Mouse (Mus musculus): ENCODE data around the gene Phtf1. TPM values are rescaled to one million over a fixed set of nuclear protein-coding genes. Genes with fewer than 3 reads are reported as not detected.

Phtf1 gene
- total and polyA plus RNA-seq, 2 experiments = 1.2 to 5.2 TPM

DNA sequence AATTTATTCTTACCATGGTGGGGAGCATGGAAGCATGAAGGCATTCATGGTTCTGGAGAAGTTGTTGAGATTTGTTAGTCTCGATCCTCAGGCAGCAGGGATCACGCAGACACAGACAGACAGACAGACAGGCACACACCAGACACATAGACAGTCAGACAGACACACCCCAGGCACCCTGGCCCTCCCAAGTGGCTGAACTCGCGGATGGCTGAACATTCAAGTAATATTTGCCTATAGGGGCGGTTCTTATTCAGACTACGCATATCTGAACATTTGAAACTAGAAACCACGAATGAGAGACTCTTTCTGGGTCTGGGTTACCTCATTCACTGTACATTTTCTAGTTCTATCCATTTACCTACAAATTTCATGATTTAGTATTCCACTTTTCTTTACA lies 19.2 kb upstream of the Phtf1 start:
- TF ChIP-seq CTCF (IDR thresholded peaks at IDR 0.05; ENCODE audit: low read depth, low read length) (no peak), POLR2A (IDR thresholded peaks at IDR 0.05; ENCODE audit: extremely low read depth, insufficient read depth, low read length) (no peak)
- H3K4me1 ChIP-seq (ENCODE audit: control insufficient read depth, insufficient read depth, low read length) = no peaks in the 10 kb centered on the region
- no peak for DNase-seq (ENCODE audit: extremely low read depth, low read depth, low spot score)
- peaks cover 9% of the 10 kb centered on the region; the same call in 1 of the 2 replicates for H3K79me2 ChIP-seq (ENCODE audit: control insufficient read depth, insufficient read depth, low read length)
- no peak overlapping the region for H3K9ac ChIP-seq (ENCODE audit: low read depth, low read length)
- H3K27me3 ChIP-seq (ENCODE audit: control insufficient read depth, insufficient read depth, low read length) = no peaks in the 10 kb centered on the region
- no peak overlapping the region for H3K27ac ChIP-seq (replicated peaks; ENCODE audit: insufficient read depth, low read depth, low read length)
- H3K36me3 ChIP-seq (ENCODE audit: control insufficient read depth, insufficient read depth, low read length) = no peaks in the 10 kb centered on the region; the same call in 1 of the 2 replicates
- 90% methylated on average over 7 of the region's 7 CpGs for WGBS
- no peak overlapping the region for H3K4me3 ChIP-seq (ENCODE audit: insufficient read depth, low read depth, low read length)

DNA sequence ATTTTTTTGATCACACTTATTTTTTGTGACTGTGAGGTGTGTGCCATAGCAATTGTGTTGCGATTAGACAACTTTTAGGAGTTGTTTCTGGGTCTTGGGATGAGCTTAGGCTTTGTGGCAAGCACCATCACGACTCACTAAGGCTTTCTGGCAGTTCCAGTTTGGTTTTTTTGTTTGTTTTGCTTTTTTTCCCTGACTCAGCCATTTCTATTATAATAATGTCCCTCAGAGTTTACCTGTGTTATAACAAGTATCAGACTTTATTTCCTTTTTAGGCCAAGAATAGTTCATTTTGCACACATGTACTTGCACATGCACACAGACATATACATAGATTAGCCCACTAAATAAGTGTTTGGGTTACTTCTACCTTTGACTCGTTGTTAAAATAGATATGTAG lies 7.3 kb upstream of the Phtf1 start:
- Histone ChIP-seq H3K79me2 (ENCODE audit: control insufficient read depth, insufficient read depth, low read length) (no peaks in the 10 kb centered on the region), H3K27ac (replicated peaks; ENCODE audit: insufficient read depth, low read depth, low read length) (no peak overlapping the region), H3K36me3 (ENCODE audit: control insufficient read depth, insufficient read depth, low read length) (peaks cover 43% of the 10 kb centered on the region), H3K9ac (ENCODE audit: low read depth, low read length) (no peak overlapping the region), H3K4me3 (ENCODE audit: insufficient read depth, low read depth, low read length) (no peak overlapping the region), H3K27me3 (ENCODE audit: control insufficient read depth, insufficient read depth, low read length) (no peaks in the 10 kb centered on the region), H3K4me1 (ENCODE audit: control insufficient read depth, insufficient read depth, low read length) (no peaks in the 10 kb centered on the region)
- no peak for DNase-seq (ENCODE audit: extremely low read depth, low read depth, low spot score)
- 75% methylated on average over 3 of the region's 3 CpGs for WGBS
- TF ChIP-seq CTCF (IDR thresholded peaks at IDR 0.05; ENCODE audit: low read depth, low read length) (no peak), POLR2A (IDR thresholded peaks at IDR 0.05; ENCODE audit: extremely low read depth, insufficient read depth, low read length) (no peak)

DNA sequence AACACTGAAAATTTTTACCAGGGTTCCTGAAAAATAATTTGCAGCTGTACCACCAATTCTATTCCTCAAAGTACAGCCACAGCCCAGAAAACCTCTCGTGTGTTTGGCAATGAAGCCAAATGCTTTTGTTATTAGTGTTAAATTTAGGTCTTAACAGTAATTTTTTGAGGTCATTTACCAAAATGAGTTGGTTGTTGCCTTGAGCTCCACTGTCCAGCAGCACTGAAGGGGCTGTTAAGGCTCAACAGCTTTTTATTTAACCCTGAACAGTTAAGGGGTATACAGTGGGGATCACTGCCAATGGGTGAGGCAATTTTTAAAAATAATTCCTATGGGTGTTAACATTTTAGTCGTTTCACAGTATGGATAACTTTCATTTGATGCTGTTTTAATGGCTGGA lies 679 bp upstream of the Phtf1 start:
- H3K9ac ChIP-seq (ENCODE audit: low read depth, low read length) = no peak overlapping the region
- H3K36me3 ChIP-seq (ENCODE audit: control insufficient read depth, insufficient read depth, low read length) = peaks cover 18% of the 10 kb centered on the region
- no peaks in the 10 kb centered on the region for H3K79me2 ChIP-seq (ENCODE audit: control insufficient read depth, insufficient read depth, low read length)
- no peak overlapping the region; the same call in 1 of the 2 replicates for H3K4me3 ChIP-seq (ENCODE audit: insufficient read depth, low read depth, low read length)
- no peak for DNase-seq (ENCODE audit: extremely low read depth, low read depth, low spot score)
- H3K27me3 ChIP-seq (ENCODE audit: control insufficient read depth, insufficient read depth, low read length) = no peaks in the 10 kb centered on the region
- no peak for TF ChIP-seq POLR2A (IDR thresholded peaks at IDR 0.05; ENCODE audit: extremely low read depth, insufficient read depth, low read length)
- TF ChIP-seq CTCF (IDR thresholded peaks at IDR 0.05; ENCODE audit: low read depth, low read length) = no peak
- peaks cover 5% of the 10 kb centered on the region; the same call in 1 of the 2 replicates for H3K4me1 ChIP-seq (ENCODE audit: control insufficient read depth, insufficient read depth, low read length)
- no peak overlapping the region for H3K27ac ChIP-seq (replicated peaks; ENCODE audit: insufficient read depth, low read depth, low read length)
- WGBS = 27% methylated on average over 2 of the region's 2 CpGs

DNA sequence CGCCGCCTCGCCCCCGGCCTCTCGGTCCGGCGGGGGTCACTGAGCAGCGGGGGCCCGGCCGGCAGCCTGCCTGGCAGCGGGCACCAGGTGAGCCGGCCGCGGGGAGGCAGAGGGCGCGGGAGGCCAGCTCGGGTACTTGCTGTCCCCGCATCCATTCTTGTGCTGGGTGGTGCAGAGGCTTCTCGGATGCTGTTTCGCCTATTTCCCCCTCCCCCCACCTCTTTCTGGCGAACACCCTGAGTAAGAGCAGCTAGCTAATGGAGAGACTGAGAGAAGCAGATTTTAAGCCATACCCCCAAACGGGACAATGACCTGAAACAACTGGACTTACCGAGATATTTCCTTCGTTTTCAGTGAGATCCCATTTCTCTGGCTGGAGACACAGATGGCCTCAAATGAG lies 791 bp downstream of the Phtf1 start:
- H3K4me3 ChIP-seq (ENCODE audit: insufficient read depth, low read depth, low read length) = peak overlapping the region; percentile 95
- DNase-seq (ENCODE audit: extremely low read depth, low read depth, low spot score) = no peak
- H3K36me3 ChIP-seq (ENCODE audit: control insufficient read depth, insufficient read depth, low read length) = peaks cover 7% of the 10 kb centered on the region
- TF ChIP-seq CTCF (IDR thresholded peaks at IDR 0.05; ENCODE audit: low read depth, low read length) (no peak), POLR2A (IDR thresholded peaks at IDR 0.05; ENCODE audit: extremely low read depth, insufficient read depth, low read length) (no peak)
- peak overlapping the region; percentile 86 for H3K9ac ChIP-seq (ENCODE audit: low read depth, low read length)
- H3K79me2 ChIP-seq (ENCODE audit: control insufficient read depth, insufficient read depth, low read length) = no peaks in the 10 kb centered on the region
- no peaks in the 10 kb centered on the region for H3K27me3 ChIP-seq (ENCODE audit: control insufficient read depth, insufficient read depth, low read length)
- under 1% methylated on average over 24 of the region's 24 CpGs for WGBS
- no peak overlapping the region for H3K27ac ChIP-seq (replicated peaks; ENCODE audit: insufficient read depth, low read depth, low read length)
- peaks cover 5% of the 10 kb centered on the region; the same call in 1 of the 2 replicates for H3K4me1 ChIP-seq (ENCODE audit: control insufficient read depth, insufficient read depth, low read length)

DNA sequence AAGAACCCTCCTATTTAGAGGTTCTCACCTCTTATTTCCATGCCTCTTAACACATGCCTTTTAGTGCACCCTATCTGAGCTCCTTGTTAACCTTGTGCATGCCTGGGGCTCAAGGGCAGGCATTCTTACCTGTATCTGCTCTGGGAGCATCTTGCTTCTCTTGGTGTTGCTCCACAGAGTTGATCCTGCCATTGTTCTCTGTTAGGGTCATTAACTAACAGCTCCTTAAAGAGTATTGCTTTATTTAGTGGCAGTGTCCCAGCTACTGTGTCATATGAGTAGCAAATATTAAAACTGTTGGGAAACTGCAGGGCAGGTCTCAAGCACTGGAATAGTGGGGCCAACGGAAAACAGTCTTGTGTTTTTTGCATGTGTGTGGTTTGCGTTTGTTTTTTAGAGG lies 3.2 kb downstream of the Phtf1 start:
- no peaks in the 10 kb centered on the region; the same call in 1 of the 2 replicates for H3K36me3 ChIP-seq (ENCODE audit: control insufficient read depth, insufficient read depth, low read length)
- H3K27ac ChIP-seq (replicated peaks; ENCODE audit: insufficient read depth, low read depth, low read length) = no peak overlapping the region
- H3K4me1 ChIP-seq (ENCODE audit: control insufficient read depth, insufficient read depth, low read length) = peaks cover 5% of the 10 kb centered on the region; the same call in 1 of the 2 replicates
- DNase-seq (ENCODE audit: extremely low read depth, low read depth, low spot score) = no peak
- H3K4me3 ChIP-seq (ENCODE audit: insufficient read depth, low read depth, low read length) = no peak overlapping the region
- no peaks in the 10 kb centered on the region for H3K79me2 ChIP-seq (ENCODE audit: control insufficient read depth, insufficient read depth, low read length)
- no peaks in the 10 kb centered on the region for H3K27me3 ChIP-seq (ENCODE audit: control insufficient read depth, insufficient read depth, low read length)
- WGBS = 95% methylated on average over 2 of the region's 2 CpGs
- H3K9ac ChIP-seq (ENCODE audit: low read depth, low read length) = no peak overlapping the region
- TF ChIP-seq POLR2A (IDR thresholded peaks at IDR 0.05; ENCODE audit: extremely low read depth, insufficient read depth, low read length) = no peak
- TF ChIP-seq CTCF (IDR thresholded peaks at IDR 0.05; ENCODE audit: low read depth, low read length) = no peak

DNA sequence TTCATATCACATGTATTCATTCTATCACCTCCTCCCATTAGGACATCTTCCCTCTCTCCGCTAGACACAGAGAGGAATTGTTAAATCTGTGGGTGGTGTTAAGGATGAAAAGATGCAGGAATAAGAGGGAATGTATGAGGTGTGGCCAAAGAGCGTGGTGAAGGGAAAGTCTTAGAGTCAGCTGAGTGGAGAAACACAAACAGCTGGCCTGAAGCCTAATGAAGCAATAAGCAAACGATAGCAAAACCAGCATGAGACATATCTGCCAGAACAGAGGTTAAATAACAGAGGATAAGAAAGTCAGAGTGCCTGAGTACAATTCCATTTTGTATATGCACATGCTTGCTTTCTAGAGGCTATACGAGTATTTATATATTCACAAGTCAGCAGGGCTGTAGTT lies 16.6 kb downstream of the Phtf1 start:
- H3K9ac ChIP-seq (ENCODE audit: low read depth, low read length) = no peak overlapping the region
- no peaks in the 10 kb centered on the region for H3K79me2 ChIP-seq (ENCODE audit: control insufficient read depth, insufficient read depth, low read length)
- no peaks in the 10 kb centered on the region for H3K27me3 ChIP-seq (ENCODE audit: control insufficient read depth, insufficient read depth, low read length)
- TF ChIP-seq CTCF (IDR thresholded peaks at IDR 0.05; ENCODE audit: low read depth, low read length) = no peak
- TF ChIP-seq POLR2A (IDR thresholded peaks at IDR 0.05; ENCODE audit: extremely low read depth, insufficient read depth, low read length) = no peak
- 56% methylated on average over 4 of the region's 4 CpGs for WGBS
- no peak overlapping the region for H3K4me3 ChIP-seq (ENCODE audit: insufficient read depth, low read depth, low read length)
- peak; percentile 63 for DNase-seq (ENCODE audit: extremely low read depth, low read depth, low spot score)
- no peak overlapping the region for H3K27ac ChIP-seq (replicated peaks; ENCODE audit: insufficient read depth, low read depth, low read length)
- peaks cover 10% of the 10 kb centered on the region for H3K36me3 ChIP-seq (ENCODE audit: control insufficient read depth, insufficient read depth, low read length)
- H3K4me1 ChIP-seq (ENCODE audit: control insufficient read depth, insufficient read depth, low read length) = no peaks in the 10 kb centered on the region

All from liver, adult 2 months (tissue).